In the genomic region with DNA sequence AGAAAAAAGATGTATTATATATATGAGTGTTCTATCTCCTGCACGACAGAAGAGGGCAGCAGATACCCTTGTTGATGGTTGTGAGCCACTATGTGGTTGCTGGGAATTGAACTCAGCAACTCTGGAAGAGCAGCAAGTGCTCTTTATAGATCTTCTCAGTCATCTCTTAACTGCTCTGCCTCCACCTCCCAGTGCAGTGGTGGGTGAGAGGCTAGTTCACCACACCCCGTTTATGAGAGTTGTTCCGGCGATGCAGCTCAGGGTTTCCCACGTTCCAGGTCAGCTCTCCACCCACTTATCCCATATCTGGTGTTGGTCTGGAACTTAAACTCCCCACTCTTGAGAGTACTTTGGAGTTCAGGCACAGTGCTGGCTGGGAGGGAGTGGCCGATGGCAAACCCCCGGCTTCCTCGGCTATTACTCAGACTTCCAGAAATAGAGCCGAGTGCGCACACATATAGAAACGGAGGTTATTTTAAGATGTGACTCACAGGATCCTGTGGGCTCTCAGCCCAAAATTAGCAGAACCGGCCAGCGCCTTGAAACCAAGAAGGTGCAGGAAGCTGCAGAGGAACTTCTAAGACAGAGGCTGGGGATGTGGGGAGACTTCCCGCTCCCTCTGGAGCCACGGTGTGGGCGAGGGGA, we compare ENCODE assay signal across 8 mouse cellular contexts. TPM values are rescaled to one million over a fixed set of nuclear protein-coding genes. Genes with fewer than 3 reads are reported as not detected.
DNase-seq lines count a peak whose midpoint lies in the region; ATAC-seq and TF ChIP-seq lines count a peak whose summit lies in the region.

No protein-coding gene starts in this region.

- peak overlapping the region; percentile 50 to 57 for H3K4me3 ChIP-seq in ES-E14 (ENCODE audit: insufficient read depth in 1 of 2, low read depth in 1 of 2, low read length in 2 of 2, poor library complexity in 1 of 2, severe bottlenecking in 1 of 2)
- peak overlapping the region; percentile 27 for H3K4me3 ChIP-seq in limb, embryonic 15.5 days
- no peak overlapping the region for H3K4me3 ChIP-seq in midbrain, embryonic 15.5 days

- peak overlapping the region; percentile 52; the same call in 1 of the 2 replicates for H3K9ac ChIP-seq in ES-E14 (ENCODE audit: insufficient read depth, low read depth, low read length, poor library complexity, severe bottlenecking)
- no peak overlapping the region for H3K9ac ChIP-seq in limb, embryonic 15.5 days
- H3K9ac ChIP-seq in midbrain, embryonic 15.5 days = no peak overlapping the region

- in situ Hi-C loops in ES-E14 (cut with MboI; ENCODE audit: low sequenced_read_pairs in 2 of 2, unreplicated experiment in 2 of 2) = no loop called here

- H3K9me3 ChIP-seq in ES-E14 (ENCODE audit: control insufficient read depth, insufficient read depth, low read depth, low read length) = no peaks in the 10 kb centered on the region
- no peaks in the 10 kb centered on the region for H3K9me3 ChIP-seq in limb, embryonic 15.5 days
- H3K9me3 ChIP-seq in midbrain, embryonic 15.5 days = no peaks in the 10 kb centered on the region

- WGBS in limb, embryonic 15.5 days = 8% methylated on average over 16 of the region's 16 CpGs
- WGBS in midbrain, embryonic 15.5 days = 12% methylated on average over 16 of the region's 16 CpGs

- peak; percentile 55 for ATAC-seq in common myeloid progenitor, adult 5-6 weeks (replicated peaks; ENCODE audit: low read depth, poor library complexity, severe bottlenecking)
- peak; percentile 63 for ATAC-seq in inflammation-experienced regulatory T-cells, adult 6 months
- peak; percentile 72 for ATAC-seq in limb, embryonic 15.5 days (ENCODE audit: insufficient number of reproducible peaks, low FRiP score, low TSS enrichment, low read depth)
- ATAC-seq in midbrain, embryonic 15.5 days (replicated peaks) = no peak

- H3K27me3 ChIP-seq in limb, embryonic 15.5 days = no peaks in the 10 kb centered on the region
- no peaks in the 10 kb centered on the region; the same call in 1 of the 2 replicates for H3K27me3 ChIP-seq in midbrain, embryonic 15.5 days (replicated peaks)

- H3K27ac ChIP-seq in ES-E14 (ENCODE audit: insufficient read depth, low read depth, low read length, poor library complexity, severe bottlenecking) = no peak overlapping the region
- peak overlapping the region; percentile 92 for H3K27ac ChIP-seq in limb, embryonic 15.5 days
- H3K27ac ChIP-seq in midbrain, embryonic 15.5 days = no peak overlapping the region

- peak overlapping the region; percentile 48 for H3K4me2 ChIP-seq in limb, embryonic 15.5 days
- peak overlapping the region; percentile 15 for H3K4me2 ChIP-seq in midbrain, embryonic 15.5 days

- H3K4me1 ChIP-seq in ES-E14 (ENCODE audit: control insufficient read depth in 2 of 2, insufficient read depth in 2 of 2, low read length in 2 of 2, poor library complexity in 1 of 2) = peaks cover 2 to 5% of the 10 kb centered on the region in 2 experiments; a peak in 3 of 4 replicates
- H3K4me1 ChIP-seq in limb, embryonic 15.5 days = peaks cover 28% of the 10 kb centered on the region
- peaks cover 6% of the 10 kb centered on the region for H3K4me1 ChIP-seq in midbrain, embryonic 15.5 days

- DNase-seq in 3134 (ENCODE audit: extremely low read depth, insufficient read length, low spot score) (peak; percentile 90), ES-E14 (ENCODE audit: low read depth, low spot score) (no peak)
- DNase-seq in gastrocnemius, postnatal 25 days = peak; percentile 83
- peak; percentile 47 for DNase-seq in thymus, postnatal 14 days

- no peaks in the 10 kb centered on the region for H3K36me3 ChIP-seq in ES-E14 (ENCODE audit: control insufficient read depth, insufficient read depth, low read length, poor library complexity, severe bottlenecking)
- no peaks in the 10 kb centered on the region for H3K36me3 ChIP-seq in limb, embryonic 15.5 days
- no peaks in the 10 kb centered on the region for H3K36me3 ChIP-seq in midbrain, embryonic 15.5 days (replicated peaks)

TF ChIP-seq in ES-E14, 5 proteins besides CTCF, POLR2A, EP300 and RAD21:
- TF ChIP-seq ZNF384 (IDR thresholded peaks at IDR 0.05; ENCODE audit: low read depth, low read length) (no peak), MAFK (IDR thresholded peaks at IDR 0.05; ENCODE audit: insufficient read depth, low read depth, low read length) (no peak), ZC3H11A (IDR thresholded peaks at IDR 0.05; ENCODE audit: borderline replicate concordance, low read depth, low read length) (no peak; the same call in 1 of the 2 replicates), CHD2 (IDR thresholded peaks at IDR 0.05; ENCODE audit: low read depth, low read length) (no peak), HCFC1 (IDR thresholded peaks at IDR 0.05; ENCODE audit: borderline replicate concordance, insufficient read depth, low read length) (no peak)

RNA-seq across cellular contexts. Expression of a gene that starts 3.7 kb away (rescaled TPM):
- total RNA-seq in ES-E14 (2012; rRNA removed) = 31.9 and 41.2 TPM in 2 replicates
- total RNA-seq in common myeloid progenitor, adult 5-6 weeks (2017) = 7.6 and 19.5 TPM in 2 replicates
- 10 to 100 TPM; 24.6 TPM for total RNA-seq in gastrocnemius, postnatal 25 days (2021)
- 10 to 100 TPM; 10.9 to 23.4 (median 15.3) TPM for polyA plus RNA-seq in inflammation-experienced regulatory T-cells, adult 6 months (2017; shearing (Covaris generic))
- polyA plus RNA-seq in limb, embryonic 15.5 days (2015; fragmentation: Nextera tagmentation; extraction: Ambion mirVana) = 14.2 and 15.3 TPM in 2 replicates
- polyA plus RNA-seq in midbrain, embryonic 15.5 days (2015; fragmentation: Nextera tagmentation; extraction: Ambion mirVana) = 21.0 and 25.9 TPM in 2 replicates

RNA-seq across cellular contexts. Expression of a gene that starts 9.2 kb away (rescaled TPM):
- 74.8 and 106 TPM in 2 replicates for total RNA-seq in ES-E14 (2012; rRNA removed)
- 33.6 and 39.4 TPM in 2 replicates for total RNA-seq in common myeloid progenitor, adult 5-6 weeks (2017)
- total RNA-seq in gastrocnemius, postnatal 25 days (2021) = 10 to 100 TPM; 22.1 to 25.0 TPM
- 10 to 100 TPM; 20.9 to 33.0 (median 29.8) TPM for polyA plus RNA-seq in inflammation-experienced regulatory T-cells, adult 6 months (2017; shearing (Covaris generic))
- polyA plus RNA-seq in limb, embryonic 15.5 days (2015; fragmentation: Nextera tagmentation; extraction: Ambion mirVana) = 72.3 and 75.0 TPM in 2 replicates
- polyA plus RNA-seq in midbrain, embryonic 15.5 days (2015; fragmentation: Nextera tagmentation; extraction: Ambion mirVana) = 117 and 122 TPM in 2 replicates

RNA-seq across cellular contexts. Expression of a gene that starts 46.7 kb away (rescaled TPM):
- 31.4 and 39.6 TPM in 2 replicates for total RNA-seq in ES-E14 (2012; rRNA removed)
- 26.6 and 46.7 TPM in 2 replicates for total RNA-seq in common myeloid progenitor, adult 5-6 weeks (2017)
- total RNA-seq in gastrocnemius, postnatal 25 days (2021) = 10 to 100 TPM; 24.0 to 24.9 TPM
- polyA plus RNA-seq in inflammation-experienced regulatory T-cells, adult 6 months (2017; shearing (Covaris generic)) = 10 to 100 TPM; 12.1 to 22.6 (median 17.8) TPM
- polyA plus RNA-seq in limb, embryonic 15.5 days (2015; fragmentation: Nextera tagmentation; extraction: Ambion mirVana) = 59.0 and 71.7 TPM in 2 replicates
- polyA plus RNA-seq in midbrain, embryonic 15.5 days (2015; fragmentation: Nextera tagmentation; extraction: Ambion mirVana) = 60.3 and 62.6 TPM in 2 replicates

RNA-seq across cellular contexts. Expression of a gene that starts 47.1 kb away (rescaled TPM):
- 77.2 and 87.1 TPM in 2 replicates for total RNA-seq in ES-E14 (2012; rRNA removed)
- total RNA-seq in common myeloid progenitor, adult 5-6 weeks (2017) = 36.7 and 43.0 TPM in 2 replicates
- total RNA-seq in gastrocnemius, postnatal 25 days (2021) = 10 to 100 TPM; 22.4 to 27.3 TPM
- polyA plus RNA-seq in inflammation-experienced regulatory T-cells, adult 6 months (2017; shearing (Covaris generic)) = 100 to 1,000 TPM; 127 to 149 (median 146) TPM
- polyA plus RNA-seq in limb, embryonic 15.5 days (2015; fragmentation: Nextera tagmentation; extraction: Ambion mirVana) = 119 and 124 TPM in 2 replicates
- 130 and 147 TPM in 2 replicates for polyA plus RNA-seq in midbrain, embryonic 15.5 days (2015; fragmentation: Nextera tagmentation; extraction: Ambion mirVana)

RNA-seq across cellular contexts. Expression of a gene that starts 49.3 kb away (rescaled TPM):
- total RNA-seq in ES-E14 (2012; rRNA removed) = 8.9 and 13.9 TPM in 2 replicates
- total RNA-seq in common myeloid progenitor, adult 5-6 weeks (2017) = 6.4 and 10.4 TPM in 2 replicates
- total RNA-seq in gastrocnemius, postnatal 25 days (2021) = 1 to 10 TPM; 2.4 to 3.8 TPM
- polyA plus RNA-seq in inflammation-experienced regulatory T-cells, adult 6 months (2017; shearing (Covaris generic)) = 100 to 1,000 TPM in 2 of 3 experiments, 10 to 100 TPM in 1; 71.4 to 109 (median 107) TPM
- polyA plus RNA-seq in limb, embryonic 15.5 days (2015; fragmentation: Nextera tagmentation; extraction: Ambion mirVana) = 25.9 and 31.0 TPM in 2 replicates
- polyA plus RNA-seq in midbrain, embryonic 15.5 days (2015; fragmentation: Nextera tagmentation; extraction: Ambion mirVana) = 42.9 and 50.9 TPM in 2 replicates
